Comparison of ENCODE assay signal across 8 mouse cellular contexts in genomic region chr12:72408954-72409353, GRCm38 (mm10). TPM values are rescaled to one million over a fixed set of nuclear protein-coding genes. Genes with fewer than 3 reads are reported as not detected.
A peak's percentile ranks its signal among the peaks of the same experiment; 100 is the strongest.
DNase-seq lines count a peak whose midpoint lies in the region; ATAC-seq and TF ChIP-seq lines count a peak whose summit lies in the region.

Gene Rtn1, minus strand, starts transcription at chr12:72409054.

- ATAC-seq in hindbrain, embryonic 13.5 days (ENCODE audit: low FRiP score), result no peak
- ATAC-seq in liver, embryonic 15.5 days (ENCODE audit: insufficient read depth), result no peak

- no peaks in the 10 kb centered on the region for H3K9me3 ChIP-seq in hindbrain, embryonic 13.5 days
- H3K9me3 ChIP-seq in liver, embryonic 15.5 days (replicated peaks), result no peaks in the 10 kb centered on the region

- H3K4me2 ChIP-seq in hindbrain, embryonic 13.5 days, result peak within 1 kb of the TSS; percentile 85
- peak within 1 kb of the TSS; percentile 59 for H3K4me2 ChIP-seq in liver, embryonic 15.5 days

- DNase-seq in layer of hippocampus, adult 2 months (ENCODE audit: low spot score in 2 of 2), result no peak
- DNase-seq in layer of hippocampus, adult 9-11 months, result no peak
- no peak for DNase-seq in c-Kit-positive CD71-positive TER-119-positive erythroid progenitor cells, embryonic 14.5 days (ENCODE audit: low spot score)
- no peak for DNase-seq in gastrocnemius, adult 18-20 months (ENCODE audit: low spot score)
- DNase-seq in spleen, postnatal 10 days (ENCODE audit: low spot score in 2 of 2), result no peak

- 33% methylated on average over 6 of the region's 6 CpGs for WGBS in hindbrain, embryonic 13.5 days
- WGBS in liver, embryonic 15.5 days (ENCODE audit: insufficient replicate concordance), result 33% methylated on average over 6 of the region's 6 CpGs

- H3K27me3 ChIP-seq in hindbrain, embryonic 13.5 days, result no peaks in the 10 kb centered on the region
- H3K27me3 ChIP-seq in liver, embryonic 15.5 days, result peaks cover 35% of the 10 kb centered on the region

- peaks cover 6% of the 10 kb centered on the region; the same call in 1 of the 2 replicates for H3K4me1 ChIP-seq in brown adipose tissue, adult 24 weeks (ENCODE audit: control insufficient read depth, insufficient read depth, insufficient read length, low read length)
- H3K4me1 ChIP-seq in hindbrain, embryonic 13.5 days (replicated peaks), result peaks cover 23% of the 10 kb centered on the region
- H3K4me1 ChIP-seq in liver, embryonic 15.5 days (replicated peaks), result peaks cover 7% of the 10 kb centered on the region; the same call in 1 of the 2 replicates

- peak within 1 kb of the TSS; percentile 98 for H3K27ac ChIP-seq in layer of hippocampus, adult 2 months
- H3K27ac ChIP-seq in brown adipose tissue, adult 24 weeks (replicated peaks; ENCODE audit: low read depth, low read length), result no peak within 1 kb of the TSS
- peak within 1 kb of the TSS; percentile 92 for H3K27ac ChIP-seq in hindbrain, embryonic 13.5 days
- H3K27ac ChIP-seq in liver, embryonic 15.5 days (replicated peaks), result no peak within 1 kb of the TSS

- TF ChIP-seq CTCF in layer of hippocampus, adult 2 months (conservative IDR thresholded peaks at IDR 0.05), result no peak

- peak within 1 kb of the TSS; percentile 95 for H3K4me3 ChIP-seq in layer of hippocampus, adult 2 months
- H3K4me3 ChIP-seq in brown adipose tissue, adult 24 weeks (ENCODE audit: insufficient read depth, low read depth, low read length), result peak within 1 kb of the TSS; percentile 45
- H3K4me3 ChIP-seq in hindbrain, embryonic 13.5 days, result peak within 1 kb of the TSS; percentile 90
- peak within 1 kb of the TSS; percentile 46 for H3K4me3 ChIP-seq in liver, embryonic 15.5 days (replicated peaks)

- H3K9ac ChIP-seq in hindbrain, embryonic 13.5 days, result peak within 1 kb of the TSS; percentile 91
- H3K9ac ChIP-seq in liver, embryonic 15.5 days, result no peak within 1 kb of the TSS

- no peaks in the 10 kb centered on the region for H3K36me3 ChIP-seq in hindbrain, embryonic 13.5 days
- no peaks in the 10 kb centered on the region for H3K36me3 ChIP-seq in liver, embryonic 15.5 days (replicated peaks)

RNA-seq across cellular contexts. Expression of gene Rtn1, which starts in this region (rescaled TPM):
- 1,000 to 10,000 TPM; 1,333 to 1,442 TPM for total RNA-seq in layer of hippocampus, adult 2 months (2021)
- polyA plus RNA-seq in brown adipose tissue, adult 24 weeks (2012; ENCODE audit: insufficient read depth, insufficient read length, missing spikeins), result 0.79 and 1.5 TPM in 2 replicates
- polyA plus RNA-seq in hindbrain, embryonic 13.5 days (2015; fragmentation: Nextera tagmentation; extraction: Ambion mirVana), result 2,446 and 2,546 TPM in 2 replicates
- 2.0 TPM in 2 replicates for polyA plus RNA-seq in liver, embryonic 15.5 days (2015; fragmentation: Nextera tagmentation; extraction: Ambion mirVana)
- 1 to 10 TPM; 1.9 to 2.3 TPM for total RNA-seq in gastrocnemius, adult 18-20 months (2021)

Comparison
In these comparisons a context has a peak if more than half of its experiments do, and no peak if none do; other contexts are left out.
1. RNA of gene Rtn1 (total RNA-seq): 1,333 to 1,442 TPM in layer of hippocampus, adult 2 months; 1.9 to 2.3 TPM in gastrocnemius, adult 18-20 months; every median in the first group is over 100 times any median in the second.
2. RNA of gene Rtn1 (polyA plus RNA-seq): 2,446 to 2,546 TPM in hindbrain, embryonic 13.5 days; 2.0 TPM in liver, embryonic 15.5 days and 0.79 to 1.5 TPM in brown adipose tissue, adult 24 weeks; every median in the first group is over 100 times any median in the second.
3. H3K27ac ChIP-seq: peak in layer of hippocampus, adult 2 months (single experiment) and hindbrain, embryonic 13.5 days (single experiment); none in brown adipose tissue, adult 24 weeks (single experiment) and liver, embryonic 15.5 days (single experiment).
4. H3K4me3 ChIP-seq: peak in every context shown above with its lines; median percentile 95 in layer of hippocampus, adult 2 months; 90 in hindbrain, embryonic 13.5 days; 46 in liver, embryonic 15.5 days; 45 in brown adipose tissue, adult 24 weeks.